ENCODE assay signal across 8 mouse cellular contexts in genomic region chr17:21566728-21567349, GRCm38 (mm10). TPM values are rescaled to one million over a fixed set of nuclear protein-coding genes. Genes with fewer than 3 reads are reported as not detected.
A peak's percentile ranks its signal among the peaks of the same experiment; 100 is the strongest.
DNase-seq lines count a peak whose midpoint lies in the region; ATAC-seq lines count a peak whose summit lies in the region.

TSS of gene Zfp948 (plus strand) at chr17:21567008.

- peaks cover 15% of the 10 kb centered on the region for H3K4me1 ChIP-seq in hindbrain, embryonic 14.5 days (replicated peaks; ENCODE audit: control insufficient read depth, insufficient read depth, low read length)

- H3K27me3 ChIP-seq in hindbrain, embryonic 14.5 days (ENCODE audit: control insufficient read depth, insufficient read depth, low read length), result no peaks in the 10 kb centered on the region

- peak within 1 kb of the TSS; percentile 81 for H3K9ac ChIP-seq in hindbrain, embryonic 14.5 days

- H3K9me3 ChIP-seq in hindbrain, embryonic 14.5 days (ENCODE audit: control insufficient read depth, low read length), result no peaks in the 10 kb centered on the region

- peak within 1 kb of the TSS; percentile 92 for H3K27ac ChIP-seq in hindbrain, embryonic 14.5 days

- peak within 1 kb of the TSS; percentile 82 for H3K4me3 ChIP-seq in hindbrain, embryonic 14.5 days (replicated peaks; ENCODE audit: low read length)

- H3K36me3 ChIP-seq in hindbrain, embryonic 14.5 days (replicated peaks; ENCODE audit: control insufficient read depth, insufficient read depth), result peaks cover 5% of the 10 kb centered on the region

- under 1% methylated on average over 29 of the region's 29 CpGs for WGBS in hindbrain, embryonic 14.5 days

- DNase-seq in ZHBTc4 (ENCODE audit: low read depth, low spot score), result peak; percentile 94
- peak; percentile 36 to 67 for DNase-seq in cerebellum, postnatal 4 days (ENCODE audit: low spot score in 2 of 2)
- peak; percentile 81 to 85 for DNase-seq in frontal cortex, postnatal 36 days (ENCODE audit: low spot score in 2 of 2)
- DNase-seq in hindbrain, embryonic 14.5 days (ENCODE audit: low spot score), result peak; percentile 90
- DNase-seq in layer of hippocampus, postnatal 36 days, result peak; percentile 77 to 80
- DNase-seq in lung, postnatal 25 days (ENCODE audit: low spot score), result peak; percentile 92
- DNase-seq in retina, embryonic 14.5 days (ENCODE audit: low spot score), result peak; percentile 88
- DNase-seq in thymus, postnatal 36 days, result peak; percentile 40 to 48

- ATAC-seq in hindbrain, embryonic 14.5 days (ENCODE audit: low FRiP score), result peak; percentile 97

- H3K4me2 ChIP-seq in hindbrain, embryonic 14.5 days (replicated peaks), result peak within 1 kb of the TSS; percentile 62

RNA-seq across cellular contexts. Expression of gene Zfp948, which starts in this region (rescaled TPM):
- 21.9 and 22.2 TPM in 2 replicates for polyA plus RNA-seq in hindbrain, embryonic 14.5 days (2014; fragmentation: Nextera tagmentation; extraction: Ambion mirVana)
- total RNA-seq in layer of hippocampus, postnatal 36 days (2021), result 10 to 100 TPM; 11.8 to 12.7 TPM

Comparison
In these comparisons a context has a peak if more than half of its experiments do, and no peak if none do; other contexts are left out.
1. Peak in every context shown above with its lines: DNase-seq, ATAC-seq, H3K4me3 ChIP-seq and H3K27ac ChIP-seq.
2. DNase-seq: peak in every context shown above with its lines; median percentile 94 in ZHBTc4; 92 in lung, postnatal 25 days; 90 in hindbrain, embryonic 14.5 days; 88 in retina, embryonic 14.5 days; 83 in frontal cortex, postnatal 36 days; 78 in layer of hippocampus, postnatal 36 days; 52 in cerebellum, postnatal 4 days; 44 in thymus, postnatal 36 days.